Mouse (Mus musculus) bone marrow, adult 2 months (tissue): ENCODE results near the gene Sf1. TPM values are rescaled to one million over a fixed set of nuclear protein-coding genes. Genes with fewer than 3 reads are reported as not detected.

ENCODE experiments used
- H3K27ac ChIP-seq: fragments of 200-500 bp; 2 replicates; pipeline ENCODE4 v1.5.1; 2012; ENCODE audit warnings: low read depth, mild to moderate bottlenecking, control low read depth, inconsistent platforms, low read length; ENCODE audit not compliant: control insufficient read depth, poor library complexity, insufficient read depth
- H3K4me1 ChIP-seq: fragments of 200-500 bp; 2 replicates; pipeline ENCODE4 v1.6.1; 2011; ENCODE audit warnings: low read length; ENCODE audit not compliant: control insufficient read depth, insufficient read depth
- H3K4me3 ChIP-seq: fragments of 200-500 bp; replicated peaks from 2 replicates; pipeline ENCODE3; 2011; ENCODE audit warnings: mild to moderate bottlenecking, low read depth, low read length, control low read depth; ENCODE audit not compliant: control insufficient read depth
- CTCF ChIP-seq: fragments of 200-500 bp; IDR thresholded peaks from 2 replicates; pipeline ENCODE4 v1.5.1; 2011; ENCODE audit warnings: low read length, control low read depth; ENCODE audit not compliant: control insufficient read depth, insufficient read depth
- POLR2A ChIP-seq: fragments of 200-500 bp; IDR thresholded peaks from 2 replicates; pipeline ENCODE4 v1.6.1; 2011; ENCODE audit warnings: low read depth, mild to moderate bottlenecking, control low read depth, low read length, borderline replicate concordance; ENCODE audit not compliant: control insufficient read depth
- WGBS: fragments of 180-500 bp; shearing (Covaris S2); methylation state at CpG from one replicate; pipeline ENCODE4 v1.1.7; 2018; 5-methylcytosine and 5-hydroxymethylcytosine counted together
- polyA plus RNA-seq: library from polyadenylated mRNA; stranded (reverse); fragments of >200 nt; gene quantifications from 2 replicates; pipeline ENCODE4 v1.2.4, GENCODE M21; 2011; ENCODE audit warnings: low replicate concordance; ENCODE audit not compliant: missing spikeins, insufficient read depth, insufficient read length

Sf1 gene
- polyA plus RNA-seq, 1 experiment: 184 TPM

- Histone ChIP-seq H3K4me3 (no peak overlapping the region), H3K27ac (no peak overlapping the region), H3K4me1 (no peaks in the 10 kb centered on the region)
- 73% methylated on average over 9 of the region's 9 CpGs for WGBS
- TF ChIP-seq CTCF (no peak), POLR2A (no peak)
Measured at GRCm38 (mm10) chr19:6421211-6421590, 57.7 kb downstream of the Sf1 start.

- Histone ChIP-seq H3K4me3 (no peak overlapping the region), H3K27ac (no peak overlapping the region), H3K4me1 (no peaks in the 10 kb centered on the region)
- no peak for TF ChIP-seq POLR2A
- no peak for TF ChIP-seq CTCF
- 72% methylated on average over 7 of the region's 7 CpGs for WGBS
Measured at GRCm38 (mm10) chr19:6422014-6422413, 58.5 kb downstream of the Sf1 start.

- H3K4me1 ChIP-seq: no peaks in the 10 kb centered on the region
- no peak overlapping the region for H3K4me3 ChIP-seq
- WGBS: 78% methylated on average over 16 of the region's 16 CpGs
- TF ChIP-seq POLR2A (no peak), CTCF (no peak)
- H3K27ac ChIP-seq: no peak overlapping the region
Measured at GRCm38 (mm10) chr19:6423241-6423640, 59.8 kb downstream of the Sf1 start.

GRCm38 (mm10) chr19:6424137-6424881 lies 60.8 kb downstream of the Sf1 start:
- Histone ChIP-seq H3K4me3 (no peak overlapping the region), H3K27ac (no peak overlapping the region), H3K4me1 (no peaks in the 10 kb centered on the region)
- TF ChIP-seq POLR2A (no peak), CTCF (no peak)
- WGBS: 57% methylated on average over 8 of the region's 8 CpGs

GRCm38 (mm10) chr19:6425595-6425994 lies 62.1 kb downstream of the Sf1 start:
- 52% methylated on average over 5 of the region's 5 CpGs for WGBS
- H3K27ac ChIP-seq: no peak overlapping the region
- no peaks in the 10 kb centered on the region for H3K4me1 ChIP-seq

GRCm38 (mm10) chr19:6426703-6427500 lies 63.4 kb downstream of the Sf1 start:
- Histone ChIP-seq H3K4me3 (no peak overlapping the region), H3K27ac (no peak overlapping the region), H3K4me1 (no peaks in the 10 kb centered on the region)
- WGBS: 20% methylated on average over 13 of the region's 13 CpGs
- TF ChIP-seq POLR2A: no peak
- no peak for TF ChIP-seq CTCF

More at GRCm38 (mm10) chr19:6425595-6425994, 62.1 kb downstream of the Sf1 start:
- no peak overlapping the region for H3K4me3 ChIP-seq
- TF ChIP-seq POLR2A (no peak), CTCF (no peak)

Other genes with a start within 250 kb of the Sf1 start
- 2.5 and 6.0 TPM in 2 replicates for gene Sac3d1, start 245.0 kb upstream of the Sf1 start, polyA plus RNA-seq
- 33.2 and 38.4 TPM in 2 replicates for gene Snx15, start 235.4 kb upstream of the Sf1 start, polyA plus RNA-seq
- 0.93 TPM in 1 of 2 replicates, not detected in the other for gene Batf2, start 222.7 kb upstream of the Sf1 start, polyA plus RNA-seq
- gene Arl2, start 222.1 kb upstream of the Sf1 start, polyA plus RNA-seq: 19.6 and 20.5 TPM in 2 replicates
- not detected in 2 replicates for gene Majin, start 179.3 kb upstream of the Sf1 start, polyA plus RNA-seq
- not detected in 2 replicates for gene Gpha2, start 137.3 kb upstream of the Sf1 start, polyA plus RNA-seq
- 21.0 and 43.9 TPM in 2 replicates for gene Ppp2r5b, start 127.8 kb upstream of the Sf1 start, polyA plus RNA-seq
- gene Atg2a, start 122.0 kb upstream of the Sf1 start, polyA plus RNA-seq: 17.0 and 36.4 TPM in 2 replicates
- 40.0 and 63.1 TPM in 2 replicates for gene Ehd1, start 87.0 kb upstream of the Sf1 start, polyA plus RNA-seq
- 7.2 and 13.6 TPM in 2 replicates for gene Cdc42bpg, start 57.2 kb upstream of the Sf1 start, polyA plus RNA-seq
- 17.7 and 33.1 TPM in 2 replicates for gene Men1, start 28.7 kb upstream of the Sf1 start, polyA plus RNA-seq
- 128 and 324 TPM in 2 replicates for gene Map4k2, start 22.6 kb upstream of the Sf1 start, polyA plus RNA-seq
- 3.7 and 4.3 TPM in 2 replicates for gene Pygm, start 20.7 kb downstream of the Sf1 start, polyA plus RNA-seq
- gene Rasgrp2, start 35.6 kb downstream of the Sf1 start, polyA plus RNA-seq: 656 and 1,280 TPM in 2 replicates
- gene Nrxn2, start 55.0 kb downstream of the Sf1 start, polyA plus RNA-seq: 2.0 and 8.8 TPM in 2 replicates
- gene Slc22a12, start 179.3 kb downstream of the Sf1 start, polyA plus RNA-seq: 1.0 TPM in 1 of 2 replicates, not detected in the other